Mouse (Mus musculus) layer of hippocampus, adult 9-10 months (tissue): ENCODE results near the gene Traip.

ENCODE experiments used
- DNase-seq: peaks from one replicate; pipeline ENCODE4 v3.0.0; 2022; ENCODE audit warnings: low spot score

Gene Traip

DNA sequence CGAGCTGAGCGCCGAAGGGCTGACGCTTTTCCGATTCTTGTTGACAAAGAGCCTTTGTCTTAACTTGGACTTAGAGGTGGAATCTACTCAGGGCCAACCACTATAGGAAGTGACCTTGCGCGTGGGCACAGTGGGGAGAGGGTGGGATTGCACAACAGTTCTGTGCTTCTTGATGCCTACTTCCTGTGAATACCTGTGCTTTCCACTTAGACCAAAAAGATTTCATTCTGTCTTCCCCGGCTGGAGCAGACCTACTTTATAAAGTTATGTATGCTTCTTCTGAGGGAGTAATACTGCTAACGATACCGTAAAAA, at the start of gene Traip:
Gene Traip, plus strand, starts transcription at position 215 of the 314 bp plus-strand sequence.
- DNase-seq: no peak

DNA sequence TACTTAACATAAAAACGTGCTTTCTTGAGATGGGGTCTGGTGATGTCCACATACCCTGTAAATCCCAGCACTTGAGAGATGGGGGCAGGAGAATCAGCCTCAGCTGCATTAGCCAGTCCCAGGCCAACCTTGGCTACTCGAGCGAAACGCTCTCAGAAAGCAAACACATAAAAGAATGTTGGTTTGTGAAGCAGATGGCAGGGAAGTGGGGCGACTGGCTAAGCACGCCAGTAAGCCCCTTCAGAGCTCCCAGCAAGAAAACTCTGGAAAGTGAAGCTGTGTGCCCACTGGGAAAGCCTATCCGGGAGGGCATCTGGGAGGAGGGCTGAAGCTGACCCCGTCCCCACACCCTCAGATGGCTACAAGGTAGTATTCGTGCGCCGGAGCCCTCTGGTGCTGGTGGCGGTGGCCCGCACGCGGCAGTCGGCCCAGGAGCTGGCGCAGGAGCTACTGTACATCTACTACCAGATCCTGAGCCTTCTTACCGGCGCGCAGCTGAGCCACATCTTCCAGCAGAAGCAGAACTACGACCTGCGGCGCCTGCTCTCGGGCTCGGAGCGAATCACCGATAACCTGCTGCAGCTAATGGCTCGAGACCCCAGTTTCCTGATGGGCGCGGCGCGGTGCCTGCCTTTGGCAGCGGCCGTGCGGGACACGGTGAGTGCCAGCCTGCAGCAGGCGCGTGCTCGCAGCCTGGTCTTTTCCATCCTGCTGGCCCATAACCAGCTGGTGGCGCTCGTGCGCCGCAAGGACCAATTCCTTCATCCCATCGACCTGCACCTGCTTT, 48.9 kb upstream of the Traip start:
- no peak for DNase-seq

DNA sequence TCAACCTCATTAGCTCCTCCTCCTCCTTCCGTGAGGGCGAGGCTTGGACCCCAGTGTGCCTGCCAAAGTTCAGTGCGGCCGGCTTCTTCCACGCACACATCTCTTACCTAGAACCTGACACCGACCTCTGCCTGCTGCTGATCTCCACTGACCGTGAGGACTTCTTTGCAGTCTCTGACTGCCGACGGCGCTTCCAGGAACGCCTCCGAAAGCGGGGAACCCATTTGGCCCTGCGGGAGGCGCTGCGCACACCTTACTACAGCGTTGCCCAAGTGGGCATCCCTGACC, 48.4 kb upstream of the Traip start:
- no peak for DNase-seq

DNA sequence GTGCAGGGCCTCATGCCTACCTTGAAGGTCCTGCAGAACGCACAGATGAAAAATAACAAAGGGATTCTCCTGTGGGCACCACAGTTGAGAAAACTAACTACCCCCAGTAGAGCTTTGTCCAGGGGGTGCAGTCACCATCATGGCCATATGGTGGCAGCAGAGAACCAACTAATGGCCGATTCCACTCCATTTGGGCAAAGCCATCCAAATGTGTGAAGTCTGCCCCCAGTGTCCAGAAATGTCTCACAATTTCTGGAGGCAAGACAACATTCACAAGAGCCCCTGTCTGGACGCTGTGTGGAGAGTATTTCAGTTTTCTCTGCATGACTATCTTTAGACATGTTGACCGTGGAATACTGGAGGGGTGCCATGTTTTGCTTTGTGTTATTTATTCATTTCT, 45.2 kb upstream of the Traip start:
- DNase-seq: peak; percentile 84

DNA sequence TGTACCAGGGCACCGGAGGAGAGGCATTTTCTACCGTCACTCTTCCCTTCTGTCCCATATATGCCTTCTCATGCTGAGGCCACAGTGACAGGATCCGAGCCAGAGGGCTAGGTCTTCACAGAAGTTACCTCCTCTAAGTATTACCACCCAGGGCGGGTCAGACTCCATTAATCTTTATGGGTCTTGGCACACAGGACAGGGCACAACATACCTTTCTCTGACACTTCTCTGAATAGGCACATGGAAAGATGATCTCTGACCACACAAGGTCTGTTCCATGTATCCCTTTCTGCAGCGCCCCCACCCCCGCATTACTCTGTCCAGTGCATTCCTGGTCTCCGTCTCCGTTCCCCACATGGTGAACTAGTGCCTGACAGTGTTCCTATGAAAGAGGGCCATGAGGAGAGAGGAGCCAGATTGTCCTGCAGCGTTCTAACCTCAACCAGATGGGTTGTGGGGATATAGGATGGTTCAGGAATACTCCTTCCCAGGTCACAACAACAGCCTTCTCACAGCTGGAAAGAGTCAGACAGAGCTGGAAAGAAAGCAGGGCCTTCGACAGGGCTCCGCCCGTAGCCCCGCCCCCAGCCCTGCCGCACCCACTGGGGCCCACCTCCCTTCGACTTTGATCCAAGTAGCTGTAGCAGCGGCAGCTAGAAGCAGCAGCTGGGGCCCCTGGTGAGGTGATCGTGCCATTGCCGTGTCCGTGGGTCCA, 43.5 kb upstream of the Traip start, which contains the start of gene Mst1r:
Gene Mst1r, plus strand, starts transcription at position 622 of the 715 bp plus-strand sequence.
- DNase-seq: no peak

DNA sequence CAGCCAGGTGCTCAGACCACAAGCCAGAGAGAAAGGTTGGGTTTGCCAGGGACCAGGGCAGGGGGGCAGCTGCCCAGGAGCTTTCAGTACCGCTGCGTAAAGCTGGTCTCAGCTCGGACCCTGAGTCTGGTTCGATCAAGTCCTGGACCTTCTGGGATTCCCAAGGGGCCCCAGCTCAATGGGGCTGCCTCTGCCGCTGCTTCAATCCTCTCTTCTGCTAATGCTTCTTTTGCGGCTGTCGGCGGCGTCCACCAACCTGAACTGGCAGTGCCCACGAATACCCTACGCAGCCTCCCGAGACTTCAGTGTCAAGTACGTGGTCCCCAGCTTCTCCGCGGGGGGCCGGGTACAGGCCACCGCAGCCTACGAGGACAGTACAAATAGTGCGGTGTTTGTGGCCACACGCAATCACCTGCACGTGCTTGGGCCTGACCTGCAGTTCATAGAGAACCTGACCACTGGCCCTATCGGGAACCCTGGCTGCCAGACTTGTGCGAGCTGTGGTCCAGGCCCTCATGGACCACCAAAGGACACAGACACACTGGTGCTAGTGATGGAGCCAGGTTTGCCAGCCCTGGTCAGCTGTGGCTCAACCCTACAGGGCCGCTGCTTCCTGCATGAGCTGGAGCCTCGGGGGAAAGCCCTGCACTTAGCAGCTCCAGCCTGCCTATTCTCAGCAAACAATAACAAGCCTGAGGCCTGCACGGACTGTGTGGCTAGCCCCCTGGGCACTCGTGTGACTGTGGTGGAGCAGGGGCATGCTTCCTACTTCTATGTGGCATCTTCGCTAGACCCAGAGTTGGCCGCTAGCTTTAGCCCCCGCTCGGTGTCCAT, 42.8 kb upstream of the Traip start:
- no peak for DNase-seq

DNA sequence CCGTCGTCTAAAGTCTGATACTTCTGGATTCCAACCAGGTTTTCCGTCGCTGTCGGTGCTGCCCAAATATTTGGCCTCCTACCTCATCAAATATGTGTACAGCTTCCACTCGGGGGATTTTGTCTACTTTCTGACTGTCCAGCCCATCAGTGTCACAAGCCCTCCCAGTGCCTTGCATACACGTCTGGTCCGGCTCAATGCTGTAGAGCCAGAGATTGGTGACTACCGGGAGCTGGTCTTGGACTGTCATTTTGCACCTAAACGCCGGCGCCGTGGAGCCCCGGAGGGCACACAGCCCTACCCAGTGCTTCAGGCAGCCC, 42.2 kb upstream of the Traip start:
- no peak for DNase-seq

DNA sequence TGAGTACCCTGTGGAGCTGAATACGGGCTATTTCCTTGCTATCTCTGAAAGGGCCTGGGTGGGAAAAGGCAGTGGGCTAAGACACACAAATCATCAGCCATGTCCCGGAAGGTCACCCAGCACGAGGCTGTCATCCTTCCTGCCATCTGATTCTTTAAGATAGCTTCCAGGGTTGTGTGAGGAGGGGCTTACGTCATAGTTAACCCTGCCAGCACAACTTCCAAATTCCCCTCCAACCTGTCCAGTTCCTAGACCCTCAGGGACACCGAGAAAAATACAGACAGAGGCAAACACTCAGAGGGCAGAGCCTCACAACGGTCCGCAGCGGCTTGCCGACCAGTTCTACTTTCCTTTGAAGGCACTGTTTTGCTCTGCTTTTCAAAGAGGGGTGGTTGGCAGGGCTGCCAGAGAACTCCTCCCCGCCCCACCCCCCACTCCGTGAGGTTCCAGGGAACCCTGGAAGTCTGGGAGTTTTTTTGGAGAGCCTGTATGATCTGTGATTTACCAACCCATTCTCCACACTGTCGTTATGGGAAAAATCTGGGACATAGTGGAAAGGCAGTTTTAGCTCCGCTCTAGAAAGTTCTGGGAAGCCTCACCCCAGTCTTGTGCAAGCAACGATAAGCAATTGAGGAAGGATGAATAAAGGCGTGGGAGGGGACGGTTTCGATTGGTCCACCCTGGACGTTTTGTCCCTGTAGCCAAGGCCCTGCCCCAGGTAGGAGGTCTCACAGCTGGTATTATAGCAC, 41.4 kb upstream of the Traip start:
- DNase-seq: no peak

DNA sequence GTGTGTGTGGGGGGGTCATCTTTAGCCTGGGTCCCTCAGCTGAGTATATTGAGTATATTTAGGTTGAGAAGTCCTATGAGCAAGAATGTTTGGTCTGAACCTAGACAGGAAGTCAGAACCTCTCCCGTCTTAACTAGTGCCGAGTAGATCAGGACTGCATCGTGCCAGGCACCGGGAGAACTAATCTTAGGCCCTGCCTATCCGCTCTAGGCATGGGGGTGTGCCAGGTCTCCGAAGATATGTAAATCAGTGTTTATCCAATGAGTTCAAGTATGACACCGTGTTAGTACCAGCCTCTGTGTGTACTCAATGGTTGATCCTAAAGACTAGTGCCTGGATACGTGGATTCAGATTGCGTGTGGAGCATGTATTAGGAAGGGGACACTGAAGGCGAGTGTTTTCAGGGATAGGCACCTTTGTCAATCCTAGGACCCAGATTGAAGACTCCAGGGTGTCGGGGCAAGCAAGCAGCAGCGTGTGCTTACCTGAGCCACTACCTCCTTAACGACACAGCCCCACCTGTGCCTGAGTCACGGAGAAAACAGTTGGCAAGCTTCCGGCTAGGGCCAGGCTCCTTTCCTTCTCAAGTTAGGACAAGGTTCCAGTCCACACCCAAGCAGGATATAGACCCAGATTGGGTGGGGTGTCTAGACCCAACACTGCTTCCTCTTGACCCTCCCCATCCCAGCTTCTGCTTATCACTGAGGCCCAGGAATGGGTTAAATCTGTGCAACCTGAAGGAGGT, 39.7 kb upstream of the Traip start:
- DNase-seq: no peak

DNA sequence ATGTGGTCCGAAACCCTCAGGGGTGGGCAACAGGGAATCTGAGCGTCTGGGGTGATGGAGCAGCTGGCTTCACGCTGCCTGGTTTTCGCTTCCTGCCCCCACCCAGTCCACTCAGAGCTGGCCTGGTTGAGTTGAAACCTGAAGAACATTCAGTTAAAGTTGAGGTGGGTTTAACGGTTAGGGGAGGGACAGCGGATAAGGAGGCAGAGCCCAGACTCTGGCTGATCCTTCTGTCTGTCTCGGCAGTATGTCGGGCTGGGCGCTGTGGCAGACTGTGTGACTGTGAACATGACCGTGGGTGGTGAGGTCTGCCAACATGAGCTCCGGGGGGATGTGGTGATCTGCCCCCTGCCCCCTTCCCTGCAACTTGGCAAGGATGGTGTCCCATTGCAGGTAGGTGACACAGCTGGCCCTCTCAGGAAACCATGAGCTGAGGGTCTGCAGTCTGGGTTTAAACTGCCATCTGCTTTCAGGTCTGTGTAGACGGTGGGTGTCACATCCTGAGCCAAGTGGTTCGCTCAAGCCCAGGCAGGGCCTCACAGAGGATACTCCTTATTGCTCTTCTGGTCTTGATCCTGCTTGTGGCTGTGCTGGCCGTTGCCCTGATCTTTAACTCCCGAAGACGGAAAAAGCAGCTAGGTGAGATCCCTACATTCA, 35.0 kb upstream of the Traip start:
- DNase-seq: no peak

DNA sequence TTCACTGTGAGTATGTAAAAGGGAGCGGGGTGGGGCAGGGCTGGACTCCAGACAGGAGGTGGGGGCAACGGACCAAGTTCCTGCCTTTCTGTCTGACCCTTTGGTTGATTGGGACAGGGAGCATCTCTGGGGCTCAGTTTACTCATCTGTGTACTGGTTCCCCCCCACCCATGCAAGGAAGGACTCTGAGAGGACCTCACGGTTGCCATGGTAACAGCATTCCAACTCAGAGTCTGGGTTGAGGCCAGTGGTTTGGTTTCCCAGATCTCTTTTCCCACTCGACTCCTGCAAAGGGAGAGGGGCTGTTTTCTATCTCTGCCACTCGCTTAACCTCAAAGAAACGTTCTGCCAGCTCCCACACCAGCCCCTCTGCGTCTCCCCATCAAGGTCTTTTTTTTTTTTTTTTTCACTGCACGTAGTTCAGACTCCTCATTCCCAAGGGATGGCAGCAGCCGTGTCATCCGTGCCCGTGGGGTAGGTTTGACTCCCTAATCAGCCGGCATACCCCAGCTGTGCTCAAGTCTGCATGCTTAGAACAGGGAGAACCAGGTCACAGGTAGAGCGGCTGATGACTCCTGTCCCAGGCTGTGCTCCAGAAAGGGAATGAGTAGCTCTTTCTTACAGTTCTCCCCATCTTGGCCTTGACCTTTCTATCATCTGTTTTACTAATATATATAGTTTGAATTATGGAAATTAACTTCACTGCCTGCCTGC, 31.9 kb upstream of the Traip start:
- no peak for DNase-seq

DNA sequence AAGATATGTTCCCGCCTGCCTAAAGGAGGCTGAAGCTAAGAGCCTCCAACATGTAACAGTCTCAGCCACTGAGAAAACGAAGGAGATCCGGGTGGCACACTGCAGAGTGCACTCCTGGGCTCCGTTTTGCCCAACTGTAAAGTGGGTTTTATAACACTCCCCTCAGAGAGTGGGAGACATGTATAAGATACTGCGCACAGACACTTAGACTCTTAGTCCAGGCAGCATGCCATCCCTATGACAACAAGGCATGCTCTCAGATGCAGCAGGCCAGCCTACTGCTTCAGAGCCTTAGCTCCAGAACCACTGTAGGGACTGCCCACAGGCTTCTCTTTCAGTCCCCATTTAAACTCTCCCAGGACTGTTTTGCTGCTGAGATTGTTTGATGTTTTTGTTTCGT, 31.1 kb upstream of the Traip start:
- DNase-seq: no peak

DNA sequence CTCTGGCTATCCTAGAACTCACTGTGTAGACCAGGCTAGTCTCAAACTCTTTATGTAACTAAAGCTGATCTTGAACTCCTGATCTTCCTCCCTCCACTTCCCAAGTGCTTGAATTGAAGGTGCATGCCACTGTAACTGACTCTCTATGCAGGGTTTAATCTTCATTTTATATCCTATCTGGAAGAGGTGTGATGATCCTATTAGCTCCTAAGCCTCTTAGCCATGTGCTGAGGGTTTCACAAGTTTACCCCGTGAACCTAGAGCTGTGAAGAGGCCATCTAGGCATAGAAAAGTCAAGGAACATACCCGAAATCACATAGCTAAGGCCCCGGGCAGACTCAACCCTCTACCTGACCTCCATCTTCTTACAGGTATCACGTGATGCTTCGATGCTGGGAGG, 30.5 kb upstream of the Traip start:
- no peak for DNase-seq

DNA sequence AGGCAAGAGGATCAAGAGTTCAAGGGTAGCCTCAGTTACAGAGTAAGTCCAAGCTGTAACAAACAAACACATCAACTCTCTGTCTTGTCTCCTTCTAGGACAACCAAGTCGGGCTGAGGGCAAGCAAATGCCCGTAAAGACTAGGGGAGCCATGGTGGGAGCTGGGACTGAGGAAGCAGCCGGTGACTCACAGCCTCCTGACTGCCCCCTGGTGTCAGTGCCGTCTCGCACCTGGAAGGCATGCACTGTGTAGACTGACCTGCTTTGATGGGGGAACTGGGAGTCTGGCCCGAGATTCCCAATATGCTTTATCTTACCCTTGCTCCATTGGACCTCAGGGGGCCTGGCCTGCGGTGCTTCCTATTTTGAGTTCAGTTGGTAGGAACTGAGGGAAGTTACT, 26.9 kb upstream of the Traip start:
- no peak for DNase-seq

DNA sequence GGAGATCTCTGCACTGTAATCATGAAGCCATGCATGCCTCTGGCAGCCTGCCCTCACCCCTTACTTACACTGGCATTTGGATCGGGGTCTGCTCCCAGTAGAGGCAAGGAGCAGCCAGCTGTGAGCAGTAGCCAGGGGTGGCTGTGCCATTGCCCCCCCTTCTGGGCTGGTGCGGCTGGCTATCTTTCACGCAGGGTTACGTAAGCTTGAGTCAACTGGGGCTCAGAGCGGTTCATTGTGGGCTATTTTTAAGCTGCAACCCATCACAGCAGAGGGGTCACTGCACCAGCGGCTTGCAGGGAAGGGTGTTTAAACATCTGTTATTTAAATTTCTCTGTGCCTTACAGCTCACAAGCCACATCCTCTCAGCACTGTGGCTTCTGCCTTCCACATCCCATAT, 26.0 kb upstream of the Traip start:
- DNase-seq: no peak

DNA sequence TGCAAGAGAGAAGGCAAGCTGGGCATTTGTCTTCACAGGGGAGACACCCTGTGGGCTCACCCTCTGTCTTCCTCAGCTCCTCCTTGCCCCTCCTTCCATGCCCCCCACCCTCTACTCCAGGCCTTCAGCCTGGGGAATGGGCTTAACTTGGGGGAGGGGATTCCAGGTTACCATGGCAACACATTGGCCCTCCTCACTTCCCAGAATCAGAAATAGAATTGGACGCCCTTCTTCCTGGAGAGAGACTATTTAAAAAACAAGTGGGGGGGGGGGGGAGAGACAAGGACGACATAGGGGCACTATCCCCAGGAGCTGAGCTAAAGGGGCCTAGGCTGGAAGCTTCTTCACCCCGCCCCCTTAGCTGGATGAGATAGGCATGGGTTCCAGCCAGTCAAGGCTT, 24.7 kb upstream of the Traip start:
- DNase-seq: no peak

DNA sequence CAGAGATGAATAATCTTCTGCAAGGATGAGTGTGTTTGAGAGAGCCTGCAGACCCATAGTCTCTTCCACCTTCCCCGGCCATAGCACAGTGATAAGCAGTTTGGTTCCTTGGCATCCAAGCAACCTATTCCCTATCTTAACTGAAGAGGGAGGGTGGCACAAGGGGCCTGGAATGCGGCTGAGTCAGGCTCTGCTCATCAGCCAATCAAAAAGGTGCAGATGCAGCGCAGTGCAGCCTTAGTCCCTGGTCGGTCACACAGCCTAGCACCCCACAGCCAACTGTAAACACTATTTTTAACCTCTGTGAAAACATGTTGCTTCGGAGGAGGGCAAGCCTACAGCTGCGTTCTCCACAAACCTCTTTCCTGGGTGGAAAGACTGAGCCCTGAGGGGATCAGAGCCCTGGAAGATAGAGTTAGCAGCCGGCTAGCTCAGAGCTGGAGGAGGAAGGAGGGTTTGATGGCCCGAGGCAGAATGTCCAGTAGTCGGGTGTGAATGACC, 23.0 kb upstream of the Traip start:
- DNase-seq: no peak

DNA sequence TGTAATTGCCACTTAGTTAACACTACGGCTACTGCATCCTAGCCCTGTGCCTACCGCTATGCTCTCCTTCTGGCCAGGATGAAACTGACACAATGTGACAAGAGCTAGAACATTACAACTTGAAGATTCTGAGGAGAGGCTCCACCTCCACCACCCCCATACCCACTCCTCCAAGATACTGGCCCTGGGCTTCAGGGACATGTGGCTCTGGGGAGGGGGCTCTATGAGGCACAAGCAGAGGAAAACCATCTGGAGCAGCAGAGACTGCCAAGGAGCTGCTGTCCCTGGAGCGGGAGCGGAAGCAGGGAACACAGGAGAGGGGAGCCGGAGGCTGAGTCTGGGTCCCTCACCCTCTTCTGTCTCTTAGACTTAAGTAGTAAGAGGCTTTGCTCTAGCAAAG, 22.2 kb upstream of the Traip start:
- DNase-seq: no peak

DNA sequence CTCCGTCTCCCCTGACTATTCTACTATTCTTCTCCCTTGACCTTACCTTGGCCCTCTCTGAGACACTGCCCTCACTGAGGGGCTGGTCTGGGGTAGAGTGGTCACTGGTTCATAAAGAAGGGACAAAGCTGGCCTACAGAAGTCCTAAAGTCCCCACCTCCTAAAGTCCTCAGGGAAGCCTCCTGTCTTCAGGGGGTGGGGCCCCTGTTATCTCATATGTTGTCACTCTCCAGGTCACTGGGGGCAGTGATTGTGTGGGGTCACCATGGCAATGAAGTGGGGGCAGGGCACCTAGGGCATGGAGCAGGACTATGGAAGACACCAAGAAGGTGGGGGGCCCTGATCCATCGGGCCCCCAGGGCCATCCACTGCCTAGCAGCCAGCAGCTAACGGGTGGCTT, 21.8 kb upstream of the Traip start, which contains the start of gene Actl11:
Gene Actl11, plus strand, starts transcription at position 301 of the 400 bp plus-strand sequence.
- DNase-seq: no peak

DNA sequence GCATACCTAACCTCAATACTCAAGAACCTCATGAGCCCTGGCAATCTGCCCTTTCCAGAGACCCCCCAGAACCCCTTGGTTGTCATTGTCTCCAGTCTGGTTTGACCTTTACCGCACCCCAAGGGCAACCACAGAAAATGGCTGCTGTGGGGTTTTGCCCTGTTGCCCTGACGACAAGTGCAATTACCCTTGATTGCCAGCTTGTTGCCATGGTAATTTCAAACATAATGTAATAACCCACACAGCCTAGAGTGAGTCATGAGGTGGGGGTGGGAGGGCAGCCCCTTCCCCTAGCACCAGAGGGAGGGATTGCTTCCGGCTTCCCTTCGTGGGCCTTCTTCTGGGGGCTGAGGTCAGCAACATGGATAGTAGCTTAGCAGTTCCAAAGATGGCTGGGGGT, 17.7 kb upstream of the Traip start:
- DNase-seq: no peak
